Comparison of ENCODE assay signal across 8 mouse cellular contexts in genomic region chr5:33689852-33690645, GRCm38 (mm10). TPM values are rescaled to one million over a fixed set of nuclear protein-coding genes. Genes with fewer than 3 reads are reported as not detected.
DNase-seq lines count a peak whose midpoint lies in the region; ATAC-seq lines count a peak whose summit lies in the region.

No protein-coding gene starts in this region.

- 78% methylated on average over 11 of the region's 11 CpGs for WGBS in embryonic facial prominence, embryonic 12.5 days
- WGBS in liver, embryonic 12.5 days (ENCODE audit: insufficient replicate concordance), result 81% methylated on average over 11 of the region's 11 CpGs

- H3K4me1 ChIP-seq in embryonic facial prominence, embryonic 12.5 days, result peaks cover 31% of the 10 kb centered on the region
- peaks cover 46% of the 10 kb centered on the region for H3K4me1 ChIP-seq in liver, embryonic 12.5 days

- peaks cover 25% of the 10 kb centered on the region for H3K27me3 ChIP-seq in embryonic facial prominence, embryonic 12.5 days
- peaks cover 48% of the 10 kb centered on the region for H3K27me3 ChIP-seq in liver, embryonic 12.5 days (replicated peaks)

- ATAC-seq in embryonic facial prominence, embryonic 12.5 days (ENCODE audit: insufficient number of reproducible peaks, insufficient read depth, low FRiP score, low TSS enrichment), result 0 out of 2 replicates have a peak, but pooled peaks have one; percentile 0
- no peak for ATAC-seq in liver, embryonic 12.5 days

- H3K27ac ChIP-seq in embryonic facial prominence, embryonic 12.5 days, result no peak overlapping the region
- H3K27ac ChIP-seq in liver, embryonic 12.5 days, result no peak overlapping the region

- H3K36me3 ChIP-seq in embryonic facial prominence, embryonic 12.5 days, result no peaks in the 10 kb centered on the region
- H3K36me3 ChIP-seq in liver, embryonic 12.5 days, result no peaks in the 10 kb centered on the region

- peak; percentile 79 for DNase-seq in heart, adult 8-10 months (ENCODE audit: low spot score)
- DNase-seq in kidney, adult 8-10 months, result peak; percentile 29 to 57
- DNase-seq in lung, postnatal 36 days, result peak; percentile 89
- no peak for DNase-seq in frontal cortex, postnatal 14 days (ENCODE audit: low spot score in 2 of 2)
- no peak for DNase-seq in cerebellum, adult 9-10 months
- DNase-seq in layer of hippocampus, adult 18-20 months (ENCODE audit: low spot score in 2 of 2), result no peak

- no peaks in the 10 kb centered on the region for H3K9me3 ChIP-seq in embryonic facial prominence, embryonic 12.5 days
- H3K9me3 ChIP-seq in liver, embryonic 12.5 days (replicated peaks), result no peaks in the 10 kb centered on the region

- no peak overlapping the region for H3K4me3 ChIP-seq in embryonic facial prominence, embryonic 12.5 days
- H3K4me3 ChIP-seq in liver, embryonic 12.5 days, result no peak overlapping the region

- 0 out of 2 replicates have a peak overlapping the region, but pooled peaks have one; percentile 12 for H3K9ac ChIP-seq in embryonic facial prominence, embryonic 12.5 days
- no peak overlapping the region for H3K9ac ChIP-seq in liver, embryonic 12.5 days

- H3K4me2 ChIP-seq in embryonic facial prominence, embryonic 12.5 days (replicated peaks), result no peak overlapping the region
- no peak overlapping the region for H3K4me2 ChIP-seq in liver, embryonic 12.5 days

RNA-seq across cellular contexts. Expression of gene Fgfr3, which starts 31.4 kb away (rescaled TPM):
- polyA plus RNA-seq in embryonic facial prominence, embryonic 12.5 days (2016; fragmentation: Nextera tagmentation; extraction: Ambion mirVana), result 13.4 and 19.5 TPM in 2 replicates
- total RNA-seq in heart, adult 8-10 months (2022), result 10 to 100 TPM in 2 of 4 experiments, 1 to 10 TPM in 2; 5.7 to 10.7 (median 9.3) TPM
- 100 to 1,000 TPM; 120 to 122 TPM for total RNA-seq in layer of hippocampus, adult 18-20 months (2021)
- 4.5 and 4.8 TPM in 2 replicates for polyA plus RNA-seq in liver, embryonic 12.5 days (2016; fragmentation: Nextera tagmentation; extraction: Ambion mirVana)

RNA-seq across cellular contexts. Expression of gene Tmem129, which starts 31.8 kb away (rescaled TPM):
- 40.7 and 43.3 TPM in 2 replicates for polyA plus RNA-seq in embryonic facial prominence, embryonic 12.5 days (2016; fragmentation: Nextera tagmentation; extraction: Ambion mirVana)
- 10 to 100 TPM; 20.4 to 22.2 (median 21.9) TPM for total RNA-seq in heart, adult 8-10 months (2022)
- total RNA-seq in layer of hippocampus, adult 18-20 months (2021), result 10 to 100 TPM; 22.6 to 23.4 TPM
- 26.4 and 27.3 TPM in 2 replicates for polyA plus RNA-seq in liver, embryonic 12.5 days (2016; fragmentation: Nextera tagmentation; extraction: Ambion mirVana)

RNA-seq across cellular contexts. Expression of gene Tacc3, which starts 32.1 kb away (rescaled TPM):
- polyA plus RNA-seq in embryonic facial prominence, embryonic 12.5 days (2016; fragmentation: Nextera tagmentation; extraction: Ambion mirVana), result 227 and 249 TPM in 2 replicates
- 1 to 10 TPM; 1.6 to 3.1 (median 2.1) TPM for total RNA-seq in heart, adult 8-10 months (2022)
- total RNA-seq in layer of hippocampus, adult 18-20 months (2021), result 1 to 10 TPM; 3.2 to 3.3 TPM
- polyA plus RNA-seq in liver, embryonic 12.5 days (2016; fragmentation: Nextera tagmentation; extraction: Ambion mirVana), result 199 and 203 TPM in 2 replicates

RNA-seq across cellular contexts. Expression of gene Slbp, which starts 37.7 kb away (rescaled TPM):
- polyA plus RNA-seq in embryonic facial prominence, embryonic 12.5 days (2016; fragmentation: Nextera tagmentation; extraction: Ambion mirVana), result 265 and 270 TPM in 2 replicates
- 10 to 100 TPM in 2 of 4 experiments, 1 to 10 TPM in 2; 8.8 to 12.0 (median 10.6) TPM for total RNA-seq in heart, adult 8-10 months (2022)
- total RNA-seq in layer of hippocampus, adult 18-20 months (2021), result 10 to 100 TPM; 19.5 to 21.0 TPM
- polyA plus RNA-seq in liver, embryonic 12.5 days (2016; fragmentation: Nextera tagmentation; extraction: Ambion mirVana), result 326 and 340 TPM in 2 replicates

Comparison
In these comparisons a context has a peak if more than half of its experiments do, and no peak if none do; other contexts are left out.
1. DNase-seq: peak in heart, adult 8-10 months (single experiment), kidney, adult 8-10 months (2 of 2) and lung, postnatal 36 days (single experiment); none in frontal cortex, postnatal 14 days (0 of 2), cerebellum, adult 9-10 months (single experiment) and layer of hippocampus, adult 18-20 months (0 of 2).
2. RNA of gene Fgfr3, which starts 31.4 kb away (total RNA-seq): 120 to 122 TPM in layer of hippocampus, adult 18-20 months; 5.7 to 10.7 TPM in heart, adult 8-10 months; every median in the first group is over 10 times any median in the second.